Mouse (Mus musculus) megakaryocyte-erythroid progenitor cell, adult 5-6 weeks (primary cell): Measurements from ENCODE around the gene Pds5b. TPM values are rescaled to one million over a fixed set of nuclear protein-coding genes. Genes with fewer than 3 reads are reported as not detected.
"Not testable (repeated sequence)": the region's sequence is repeated elsewhere in the genome, so short reads cannot be mapped to it uniquely, and the experiment has no call there.

Source experiments
- ATAC-seq: replicated peaks from 2 replicates; pipeline ENCODE4 v1.8.0; 2016; ENCODE audit warnings: mild to moderate bottlenecking, inconsistent platforms; ENCODE audit not compliant: severe bottlenecking, poor library complexity, low FRiP score, low TSS enrichment
- total RNA-seq, 2 experiments: library from RNA; stranded (forward) in 1 of 2; stranded (reverse) in 1 of 2; fragments of 200-1000, 215-1000 nt in 1 of 2; fragments of >200 nt in 1 of 2; fragmentation: Nextera tagmentation in 1 of 2; gene quantifications; 2 replicates each; pipeline ENCODE4 v1.2.3; 2014 to 2017

Pds5b gene
- 57.2 and 57.4 TPM in 2 replicates for total RNA-seq (2014; fragmentation: Nextera tagmentation)
- 30.0 and 36.7 TPM in 2 replicates for total RNA-seq (2017)

DNA sequence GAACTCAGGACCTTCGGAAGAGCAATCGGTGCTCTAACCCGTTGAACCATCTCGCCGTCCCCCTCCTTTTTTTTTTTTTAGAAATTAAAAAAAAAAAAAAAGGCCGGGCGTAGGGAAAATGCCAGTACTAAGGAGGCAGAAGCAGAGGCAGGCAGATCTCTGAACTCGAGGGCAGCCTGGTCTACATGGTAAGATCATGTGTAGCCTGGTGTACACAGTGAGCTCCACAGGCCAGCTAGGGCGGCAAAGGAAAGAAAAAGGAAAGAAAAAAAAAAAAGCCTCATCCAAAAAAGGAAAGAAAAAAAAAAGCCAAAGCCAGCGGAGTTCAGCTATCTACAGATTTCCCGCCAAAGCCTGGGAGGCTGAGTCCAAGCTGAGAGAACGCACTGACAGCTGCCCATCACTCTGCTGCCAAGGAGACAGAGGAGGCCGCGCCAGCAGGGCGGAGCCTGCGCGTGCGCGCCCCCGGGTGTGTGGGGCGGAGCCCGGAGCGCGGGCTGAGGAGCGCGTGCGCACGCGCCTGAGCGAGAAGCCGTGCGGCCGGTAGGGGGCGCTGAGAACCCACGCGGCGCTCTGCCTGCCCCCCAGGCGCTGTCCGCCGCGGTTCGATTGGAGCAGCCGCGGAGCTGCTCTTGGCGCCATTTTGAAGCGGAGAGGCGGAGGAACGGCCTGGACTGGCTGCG lies at the start of gene Pds5b:
Pds5b (plus strand) TSS at position 587 of the 683 bp plus-strand sequence.
- peak; percentile 90 for ATAC-seq

DNA sequence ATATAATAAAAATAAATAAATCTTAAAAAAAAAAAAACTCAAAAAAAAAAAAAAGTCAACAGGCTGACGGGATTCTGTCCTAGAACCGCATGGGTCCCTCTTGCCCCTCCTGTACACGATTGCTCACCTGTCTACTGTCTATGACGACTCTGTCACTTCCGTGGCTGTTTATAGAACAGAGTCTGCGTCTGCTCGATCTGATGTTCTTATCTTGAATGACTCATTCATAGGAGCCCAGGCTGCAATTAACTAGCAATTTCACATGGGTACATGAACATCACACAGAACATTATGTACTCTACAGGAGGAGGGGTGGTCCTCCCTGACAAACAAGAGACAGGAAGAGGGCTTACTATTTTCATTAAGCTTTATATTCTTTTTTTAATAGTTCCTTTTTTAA lies 48.0 kb upstream of the Pds5b start:
- no peak for ATAC-seq

DNA sequence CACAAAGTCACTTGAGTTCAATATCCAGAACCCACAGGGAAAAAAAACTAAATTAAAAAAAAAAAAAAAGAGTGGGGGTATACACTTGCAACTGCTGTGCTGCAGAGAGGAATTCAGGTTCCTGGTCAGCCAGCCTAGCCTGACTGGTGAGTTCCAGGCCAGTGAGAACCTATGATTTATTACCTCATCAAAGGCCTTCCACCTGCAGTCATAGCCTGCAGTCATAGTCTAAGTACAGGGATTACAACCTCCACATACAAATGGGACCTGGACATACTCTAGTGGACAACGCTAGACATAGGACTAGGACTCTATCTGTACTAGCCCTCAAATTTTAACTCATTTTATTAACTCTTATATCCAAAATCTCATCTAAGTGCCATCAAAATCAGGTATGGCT lies 44.3 kb upstream of the Pds5b start:
- no peak for ATAC-seq

DNA sequence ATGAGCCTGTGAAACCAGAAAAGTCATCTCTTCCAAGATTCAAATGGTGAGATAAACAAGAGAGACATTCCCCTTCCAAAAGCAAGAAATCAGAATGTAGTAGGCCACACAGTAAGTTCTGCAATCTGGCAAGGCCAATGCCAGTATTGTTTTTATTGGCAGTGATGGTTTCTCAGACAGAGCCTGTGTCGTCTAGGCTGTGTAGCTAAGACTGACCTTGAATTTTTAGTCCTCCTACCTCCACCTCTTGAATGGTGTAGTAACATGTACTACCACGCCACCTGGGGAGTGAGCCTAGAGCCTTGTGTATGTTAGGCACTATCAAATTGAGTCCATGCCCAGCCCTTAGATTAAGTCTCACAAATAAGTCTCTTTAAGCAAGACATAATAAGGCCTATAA lies 43.8 kb upstream of the Pds5b start:
- no peak; the same call in 1 of the 2 replicates for ATAC-seq

DNA sequence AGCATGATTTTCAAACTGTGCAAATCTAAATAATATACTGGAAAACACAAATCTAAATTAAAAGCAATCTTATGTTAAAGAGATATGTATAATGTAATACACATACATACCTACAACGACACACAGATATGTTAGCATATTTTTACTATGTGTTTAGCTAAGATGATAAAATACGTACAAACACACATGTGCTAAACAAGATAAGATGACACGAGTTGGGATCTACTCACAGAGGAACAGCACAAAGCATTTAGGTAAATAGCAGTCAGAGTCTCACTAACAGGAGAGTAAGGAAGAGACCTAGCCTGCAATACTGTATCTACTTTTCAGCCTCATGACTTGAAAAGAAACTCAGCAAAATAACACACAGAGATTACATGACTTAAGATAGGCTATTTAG lies 32.1 kb upstream of the Pds5b start:
- peak; percentile 87 for ATAC-seq

DNA sequence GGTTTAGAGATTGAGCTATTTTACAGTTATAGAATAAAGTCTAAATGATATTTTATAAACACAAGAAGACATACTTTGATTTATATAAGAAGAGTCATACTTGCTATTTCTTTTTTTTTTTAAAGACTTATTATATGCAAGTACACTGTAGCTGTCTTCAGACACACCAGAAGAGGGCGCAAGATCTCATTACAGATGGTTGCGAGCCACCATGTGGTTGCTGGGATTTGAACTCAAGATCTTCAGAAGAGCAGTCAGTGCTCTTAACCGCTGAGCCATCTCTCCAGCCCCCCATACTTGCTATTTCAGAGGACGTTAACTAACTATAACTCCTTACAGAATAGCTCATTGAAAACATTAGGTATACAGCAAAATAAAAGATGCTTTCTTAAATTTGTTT lies 30.1 kb upstream of the Pds5b start:
- not testable (repeated sequence) for ATAC-seq

DNA sequence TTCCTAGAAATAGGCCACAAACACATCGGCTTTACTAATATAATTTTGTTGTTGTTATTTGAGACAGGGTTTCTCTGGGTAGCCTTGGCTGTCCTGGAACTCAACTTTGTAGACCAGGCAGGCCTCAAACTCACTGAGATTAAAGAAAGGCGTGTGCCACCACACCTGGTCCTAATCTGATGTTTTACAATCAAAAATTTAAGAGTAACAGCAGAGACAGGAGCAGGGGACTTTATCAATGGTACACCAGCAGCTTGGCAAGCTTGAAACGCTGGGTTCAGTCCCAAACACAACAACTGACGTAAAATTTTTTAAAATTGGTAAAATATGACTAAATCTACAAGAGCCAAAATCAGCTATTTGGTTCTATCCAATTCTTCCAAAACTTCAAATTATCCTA lies 28.6 kb upstream of the Pds5b start:
- ATAC-seq = peak; percentile 69

DNA sequence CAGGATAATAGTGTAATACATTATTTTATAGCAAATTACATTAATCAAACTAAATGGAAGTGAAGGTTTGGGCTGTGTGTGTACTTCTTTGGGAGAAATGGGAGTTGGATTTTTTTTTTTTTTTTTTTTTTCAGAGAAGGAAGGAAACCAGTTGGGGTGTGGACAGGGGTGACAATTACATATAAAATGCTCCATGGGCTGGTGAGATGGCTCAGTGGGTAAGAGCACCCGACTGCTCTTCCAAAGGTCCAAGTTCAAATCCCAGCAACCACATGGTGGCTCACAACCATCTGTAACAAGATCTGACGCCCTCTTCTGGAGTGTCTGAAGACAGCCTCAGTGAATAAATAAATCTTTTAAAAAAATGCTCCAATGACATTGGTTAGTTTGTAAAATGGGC lies 21.0 kb upstream of the Pds5b start:
- no peak for ATAC-seq

DNA sequence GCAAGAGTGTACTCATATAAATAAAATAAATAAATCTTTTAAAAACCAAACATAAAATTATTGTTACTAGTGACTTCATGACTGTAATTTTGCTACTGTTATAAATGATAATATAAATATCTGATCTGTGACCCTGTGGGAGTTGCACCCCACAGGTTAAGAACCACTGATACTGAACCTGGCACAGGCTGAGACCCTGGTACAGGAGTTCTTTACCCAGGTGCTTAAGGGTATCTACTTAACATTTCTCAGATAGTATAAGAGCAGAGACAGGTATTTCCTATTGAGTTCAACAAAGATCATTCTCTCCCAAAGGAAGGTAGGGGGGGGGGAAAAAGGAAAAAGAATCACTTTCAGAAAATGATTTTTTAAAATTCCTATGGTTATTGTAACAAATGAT lies 19.0 kb upstream of the Pds5b start:
- ATAC-seq = no peak

DNA sequence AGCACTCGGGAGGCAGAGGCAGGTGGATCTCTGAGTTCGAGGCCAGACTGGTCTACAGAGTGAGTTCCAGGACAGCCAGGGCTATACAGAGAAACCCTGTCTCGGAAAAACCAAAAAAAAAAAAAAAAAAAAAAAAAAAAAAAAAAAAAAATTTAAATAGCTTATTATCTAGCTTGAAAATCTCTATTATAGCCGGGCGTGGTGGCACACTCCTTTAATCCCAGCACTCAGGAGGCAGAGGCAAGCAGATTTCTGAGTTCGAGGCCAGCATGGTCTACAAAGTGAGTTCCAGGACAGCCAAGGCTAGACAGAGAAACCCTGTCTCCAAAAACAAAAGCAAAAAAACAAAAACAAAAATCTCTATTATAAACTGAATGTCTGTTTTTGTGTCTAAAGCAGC lies 14.1 kb upstream of the Pds5b start:
- not testable (repeated sequence) for ATAC-seq

DNA sequence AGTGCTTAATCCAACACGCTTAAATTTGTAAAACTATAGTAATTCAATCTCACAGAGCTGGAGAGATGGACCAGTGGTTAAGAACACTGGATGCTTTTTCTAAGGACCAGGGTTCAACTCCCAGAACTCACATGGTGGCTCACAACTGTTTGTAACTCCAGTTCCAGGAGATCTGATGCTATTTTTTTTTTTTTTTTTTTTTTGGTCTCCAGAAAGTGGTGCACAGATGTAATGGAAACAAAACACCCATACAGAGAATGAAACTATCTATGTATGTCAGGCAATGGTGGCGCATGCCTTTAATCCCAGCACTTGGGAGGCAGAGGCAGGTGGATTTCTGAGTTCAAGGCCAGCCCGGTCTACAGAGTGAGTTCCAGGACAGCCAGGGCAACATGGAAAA lies 13.2 kb upstream of the Pds5b start:
- ATAC-seq = not testable (repeated sequence)

DNA sequence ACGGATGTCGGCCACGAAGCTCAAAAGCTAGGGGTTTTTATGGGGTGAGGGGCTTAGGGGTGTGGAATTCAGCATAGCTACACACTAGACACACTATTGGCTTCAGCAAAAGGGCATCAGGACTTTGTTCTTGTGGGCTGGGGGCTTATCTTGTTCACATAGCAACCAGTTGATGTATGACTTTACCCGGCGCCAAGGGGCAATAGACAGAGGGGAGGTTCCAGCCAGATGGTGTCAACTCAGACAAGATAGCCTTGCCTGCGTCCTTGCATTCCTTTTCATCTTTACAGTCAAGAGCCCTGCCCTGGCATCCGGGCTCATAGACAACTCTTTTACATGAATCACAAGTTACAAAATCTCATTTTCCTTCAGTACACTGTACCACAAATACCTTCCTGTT lies 9.6 kb upstream of the Pds5b start:
- not testable (repeated sequence) for ATAC-seq

DNA sequence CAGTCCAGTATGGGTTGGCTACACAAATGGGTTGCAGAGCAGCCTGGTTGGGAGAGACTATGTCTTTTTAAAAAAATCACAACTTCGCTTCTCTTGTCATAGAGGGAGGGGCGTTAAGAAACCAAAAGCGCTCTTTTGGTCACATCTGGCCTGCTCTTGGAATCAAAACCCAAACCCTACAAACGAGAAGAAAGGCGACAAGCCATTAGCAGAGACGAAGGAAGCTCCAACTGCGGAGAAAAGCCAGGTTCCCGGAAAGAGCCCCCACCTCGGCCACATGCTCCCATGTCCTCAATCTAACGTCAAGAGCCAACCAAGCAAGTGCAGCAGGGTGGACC lies 8.8 kb upstream of the Pds5b start:
- ATAC-seq = peak; percentile 53

DNA sequence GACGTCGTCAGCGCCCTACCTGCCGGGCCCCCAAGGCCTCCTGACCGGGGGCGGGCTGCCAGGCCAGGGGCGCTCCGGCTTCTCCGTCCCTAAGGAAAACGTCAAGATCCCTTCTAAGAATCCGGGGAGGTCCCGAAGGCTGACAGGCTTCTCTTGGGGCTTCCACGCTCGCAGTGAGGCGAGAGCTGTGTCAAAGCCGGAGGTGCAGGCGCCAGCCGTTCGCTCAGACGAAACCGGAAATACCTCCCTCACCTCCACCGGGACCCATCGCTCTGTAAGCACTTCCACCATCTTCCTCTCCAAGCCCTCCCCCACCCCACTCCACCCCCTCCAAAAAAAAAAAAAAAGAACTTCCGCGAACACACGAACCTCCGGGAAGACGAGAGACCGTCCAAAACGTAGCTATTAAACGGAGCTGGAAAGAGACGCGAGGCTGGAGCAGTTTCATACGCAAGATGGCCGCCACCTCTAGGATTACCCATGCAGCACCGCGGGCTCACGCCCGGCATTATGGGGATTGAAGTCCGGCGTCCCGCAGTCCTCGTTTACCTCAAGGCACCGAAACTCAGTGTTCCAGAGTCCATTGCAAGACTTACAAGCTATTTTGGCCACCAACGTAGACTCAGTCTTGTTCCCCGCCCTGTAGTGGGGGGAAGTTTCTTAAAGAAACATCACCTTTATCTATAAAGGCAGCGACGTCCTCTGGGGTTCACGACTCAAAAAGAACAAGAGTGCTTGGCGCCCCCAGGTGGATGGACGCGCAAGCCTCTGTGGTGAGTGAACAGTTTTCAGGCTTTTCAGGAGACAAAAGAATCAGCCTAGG lies 8.2 kb upstream of the Pds5b start:
- peak; percentile 97 for ATAC-seq

DNA sequence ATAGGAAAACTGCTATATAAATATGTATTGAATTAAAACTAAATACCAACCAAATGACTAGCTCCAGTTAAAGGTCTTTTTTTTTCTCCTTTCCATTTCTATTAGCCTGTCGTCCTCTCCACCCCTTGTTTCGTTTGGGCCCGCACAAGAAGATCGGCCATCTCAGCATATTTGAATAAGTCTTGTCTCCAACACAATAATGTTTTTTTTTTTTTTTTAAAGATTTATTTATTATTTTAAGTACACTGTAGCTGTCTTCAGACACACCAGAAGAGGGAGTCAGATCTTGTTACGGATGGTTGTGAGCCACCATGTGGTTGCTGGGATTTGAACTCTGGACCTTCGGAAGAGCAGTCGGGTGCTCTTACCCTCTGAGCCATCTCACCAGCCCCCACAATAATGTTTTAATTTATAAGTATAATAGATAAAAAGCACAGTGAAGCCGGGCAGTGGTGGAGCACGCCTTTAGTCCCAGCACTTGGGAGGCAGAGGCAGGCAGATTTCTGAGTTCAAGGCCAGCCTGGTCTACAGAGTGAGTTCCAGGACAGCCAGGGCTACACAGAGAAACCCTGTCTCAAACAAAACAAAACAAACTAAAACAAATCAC lies 7.3 kb upstream of the Pds5b start, which contains the start of gene N4bp2l2:
N4bp2l2 (minus strand) TSS at position 51 of the 607 bp plus-strand sequence.
- ATAC-seq = not testable (repeated sequence)

DNA sequence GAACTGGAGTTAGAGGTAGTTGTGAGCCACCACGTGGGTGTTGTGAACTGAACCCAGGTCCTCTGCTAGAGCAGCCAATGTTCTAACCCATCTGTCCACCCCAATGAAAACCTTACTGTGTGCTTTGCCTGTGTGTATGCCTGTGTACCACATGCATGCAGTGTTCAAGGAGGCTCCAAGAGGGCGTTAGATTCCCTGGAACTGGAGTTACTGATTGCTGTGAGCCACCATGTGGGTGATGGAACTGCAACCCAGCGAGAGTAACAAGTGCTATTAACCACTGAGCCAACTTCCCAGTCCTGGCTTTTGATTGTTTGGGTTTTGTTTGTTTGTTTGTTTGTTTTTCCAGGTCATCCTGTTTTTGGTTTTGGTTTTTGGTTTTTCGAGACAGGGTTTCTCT lies 4.8 kb upstream of the Pds5b start:
- ATAC-seq = no peak

DNA sequence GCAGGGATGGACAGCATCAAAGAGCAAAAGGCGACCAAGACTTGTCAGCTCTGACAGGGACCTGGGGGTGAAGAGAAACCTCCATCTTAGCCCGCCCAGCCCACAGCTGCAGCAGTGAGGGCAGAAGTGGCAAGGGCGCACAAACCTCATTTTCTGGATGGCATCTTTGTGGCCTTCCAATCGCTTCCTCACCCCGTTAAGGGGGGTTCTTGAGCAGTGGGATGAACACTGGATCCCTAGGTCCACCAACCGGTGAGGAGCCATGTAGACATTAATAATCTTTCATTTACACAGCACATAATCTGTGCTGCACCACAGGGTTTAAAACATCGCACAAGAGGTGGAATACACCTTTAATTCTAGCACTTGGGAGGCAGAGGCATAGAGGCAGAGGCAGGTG lies 1.2 kb upstream of the Pds5b start:
- no peak for ATAC-seq

DNA sequence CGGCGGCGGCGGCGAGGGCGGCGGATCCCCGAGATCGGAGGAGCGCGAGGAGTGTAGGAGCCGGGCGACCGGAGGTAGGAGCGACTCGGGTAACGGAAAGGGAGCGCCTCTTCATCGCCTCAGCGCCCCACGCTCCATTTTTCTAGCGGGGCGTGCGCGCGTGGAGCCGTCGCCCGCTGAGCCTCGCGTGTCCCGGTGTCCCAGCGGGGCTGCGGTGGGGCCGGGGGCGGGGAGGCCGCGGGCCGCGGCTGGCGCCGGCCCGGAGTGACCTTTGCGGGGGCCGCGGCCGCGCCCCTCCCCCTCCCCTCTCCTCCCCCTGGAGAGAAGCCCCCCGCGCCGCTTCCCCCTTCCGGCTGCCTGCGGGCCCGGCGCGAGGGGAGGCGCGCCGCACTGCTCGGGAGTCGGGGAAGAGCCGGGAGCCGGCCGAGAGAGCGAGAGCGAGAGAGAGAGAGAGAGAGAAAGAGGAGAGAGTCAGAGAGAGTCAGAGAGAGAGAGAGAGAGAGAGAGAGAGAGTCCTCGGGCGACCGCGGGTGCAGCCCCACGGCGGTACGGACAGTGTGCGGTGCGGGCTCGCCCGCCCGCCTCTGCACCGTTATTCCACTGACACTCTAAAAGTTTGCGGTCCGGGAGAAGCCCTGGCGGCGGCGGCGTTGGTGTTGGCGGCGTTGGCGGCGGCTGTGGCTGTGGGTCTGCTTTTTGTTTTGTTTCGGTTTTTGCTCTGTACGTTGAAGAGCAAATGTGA lies 512 bp downstream of the Pds5b start:
- peak; percentile 29 for ATAC-seq

DNA sequence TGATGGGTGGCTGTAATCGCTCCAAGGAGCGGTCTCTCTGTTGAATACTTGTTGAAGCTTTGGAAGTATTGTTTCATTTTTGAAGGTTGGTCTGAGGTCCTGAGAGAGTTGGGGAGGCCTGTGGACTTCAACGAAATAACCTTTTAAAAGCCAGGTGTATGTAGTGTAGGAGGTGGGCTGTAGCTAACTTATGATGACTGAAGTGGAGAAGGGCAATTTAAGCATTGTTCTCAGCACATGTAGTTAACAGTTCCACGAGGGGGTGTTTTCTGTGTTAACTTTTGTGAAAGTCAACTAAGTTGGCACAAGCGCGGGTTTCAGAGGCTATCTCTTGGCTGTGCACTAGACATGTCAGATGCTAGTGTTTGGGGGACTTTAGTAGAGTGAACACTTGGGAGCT lies 1.3 kb downstream of the Pds5b start:
- ATAC-seq = no peak

DNA sequence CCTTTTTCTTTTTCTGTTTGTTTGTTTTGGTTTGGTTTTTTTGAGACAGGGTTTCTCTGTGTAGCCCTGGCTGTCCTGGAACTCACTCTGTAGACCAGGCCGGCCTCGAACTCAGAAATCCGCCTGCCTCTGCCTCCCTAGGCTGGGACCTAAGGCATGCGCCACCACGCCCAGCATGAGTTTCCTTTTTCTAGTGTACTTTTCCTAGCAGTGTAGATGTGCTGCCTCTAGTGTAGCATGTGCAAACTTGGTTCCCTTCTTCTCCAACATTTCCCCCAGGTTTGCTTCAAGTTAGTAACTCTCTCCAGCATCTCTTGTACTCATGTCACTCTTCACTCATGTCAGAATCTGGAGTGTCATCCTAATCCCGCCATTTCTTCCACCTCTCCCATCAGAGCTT lies 9.3 kb downstream of the Pds5b start:
- ATAC-seq = not testable (repeated sequence)
